Mouse (Mus musculus) forebrain, embryonic 16.5 days (tissue): ENCODE measurements around the gene Ceacam2. TPM values are rescaled to one million over a fixed set of nuclear protein-coding genes. Genes with fewer than 3 reads are reported as not detected.
"Not testable (repeated sequence)": the region's sequence is repeated elsewhere in the genome, so short reads cannot be mapped to it uniquely, and the experiment has no call there.

ENCODE experiments used
- ATAC-seq: fragments of 200-750 bp; cut with Nextera tagmentation; 2 replicates; pipeline ENCODE4 v1.8.0; 2017; ENCODE audit warnings: mild to moderate bottlenecking, moderate library complexity
- H3K27ac ChIP-seq: fragments of 300-500 bp; sonication (generic); 2 replicates; pipeline ENCODE4 v1.5.1; 2014; ENCODE audit warnings: low read length, control low read depth
- H3K27me3 ChIP-seq: fragments of 300-500 bp; sonication (generic); replicated peaks from 2 replicates; pipeline ENCODE4 v1.6.1; 2014; ENCODE audit warnings: low read length; ENCODE audit not compliant: control insufficient read depth, insufficient read depth
- H3K36me3 ChIP-seq: fragments of 300-500 bp; sonication (generic); 2 replicates; pipeline ENCODE4 v1.6.1; 2014; ENCODE audit not compliant: control insufficient read depth, insufficient read depth
- H3K4me1 ChIP-seq: fragments of 300-500 bp; sonication (generic); replicated peaks from 2 replicates; pipeline ENCODE4 v1.6.1; 2014; ENCODE audit warnings: low read length; ENCODE audit not compliant: control insufficient read depth, insufficient read depth
- H3K4me2 ChIP-seq: fragments of 300-500 bp; sonication (generic); 2 replicates; pipeline ENCODE4 v1.6.1; 2014; ENCODE audit warnings: mild to moderate bottlenecking, low read length, control low read depth
- H3K4me3 ChIP-seq: fragments of 300-500 bp; sonication (generic); replicated peaks from 2 replicates; pipeline ENCODE4 v1.5.1; 2014; ENCODE audit warnings: mild to moderate bottlenecking, low read length, control low read depth
- H3K9ac ChIP-seq: fragments of 300-500 bp; sonication (generic); replicated peaks from 2 replicates; pipeline ENCODE4 v1.6.1; 2014; ENCODE audit warnings: low read depth, low read length, control low read depth
- H3K9me3 ChIP-seq: fragments of 300-500 bp; sonication (generic); 2 replicates; pipeline ENCODE4 v1.6.1; 2016; ENCODE audit warnings: low read length; ENCODE audit not compliant: control insufficient read depth
- WGBS: fragments of 180-500 bp; shearing (Covaris S2); extraction: QIAGEN DNeasy Blood & Tissue Kit; methylation state at CpG from one replicate; pipeline ENCODE4 v1.1.7; 2014; 5-methylcytosine and 5-hydroxymethylcytosine counted together
- polyA plus RNA-seq: library from polyadenylated mRNA; unstranded; fragments of >200 nt; fragmentation: Nextera tagmentation; extraction: Ambion mirVana; gene quantifications from 2 replicates; pipeline ENCODE4 v1.2.1, GENCODE M21; 2015

The Ceacam2 gene
- polyA plus RNA-seq, 1 experiment from 2014 or later, result 0.11 TPM

GRCm38 (mm10) chr7:25489382-25489781 lies 50.3 kb downstream of the Ceacam2 start:
- 95% methylated on average over 3 of the region's 3 CpGs for WGBS
- not testable (repeated sequence) for H3K4me2 ChIP-seq, ATAC-seq

GRCm38 (mm10) chr7:25486186-25486585 lies 53.5 kb downstream of the Ceacam2 start:
- 10% methylated on average over 1 of the region's 1 CpGs for WGBS
- Histone ChIP-seq H3K27me3 (no peaks in the 10 kb centered on the region), H3K4me2 (no peak overlapping the region), H3K4me1 (no peaks in the 10 kb centered on the region), H3K4me3 (no peak overlapping the region), H3K36me3 (no peaks in the 10 kb centered on the region), H3K27ac (no peak overlapping the region), H3K9ac (no peak overlapping the region), H3K9me3 (no peaks in the 10 kb centered on the region)
- no peak for ATAC-seq

More at GRCm38 (mm10) chr7:25489382-25489781, 50.3 kb downstream of the Ceacam2 start:
- not testable (repeated sequence) for H3K27me3 ChIP-seq, H3K27ac ChIP-seq, H3K9ac ChIP-seq, H3K36me3 ChIP-seq, H3K4me1 ChIP-seq, H3K9me3 ChIP-seq, H3K4me3 ChIP-seq

GRCm38 (mm10) chr7:25485061-25485460 lies 54.6 kb downstream of the Ceacam2 start:
- Histone ChIP-seq H3K36me3 (no peaks in the 10 kb centered on the region), H3K4me2 (no peak overlapping the region), H3K4me1 (no peaks in the 10 kb centered on the region), H3K27me3 (no peaks in the 10 kb centered on the region), H3K9me3 (no peaks in the 10 kb centered on the region), H3K9ac (no peak overlapping the region), H3K4me3 (no peak overlapping the region), H3K27ac (no peak overlapping the region)
- no peak for ATAC-seq
- WGBS, result 75% methylated on average over 5 of the region's 5 CpGs

- Histone ChIP-seq H3K9ac (no peak overlapping the region), H3K27ac (no peak overlapping the region), H3K4me2 (no peak overlapping the region), H3K36me3 (no peaks in the 10 kb centered on the region), H3K4me1 (no peaks in the 10 kb centered on the region), H3K9me3 (no peaks in the 10 kb centered on the region), H3K27me3 (no peaks in the 10 kb centered on the region), H3K4me3 (no peak overlapping the region)
- ATAC-seq, result no peak
- WGBS, result 83% methylated on average over 8 of the region's 8 CpGs
Observed at GRCm38 (mm10) chr7:25483133-25483735, 56.4 kb downstream of the Ceacam2 start.

- H3K4me3 ChIP-seq, H3K9me3 ChIP-seq, H3K27me3 ChIP-seq, H3K36me3 ChIP-seq, ATAC-seq, H3K27ac ChIP-seq, H3K9ac ChIP-seq, H3K4me1 ChIP-seq, H3K4me2 ChIP-seq: not testable (repeated sequence)
- WGBS, result 64% methylated on average over 8 of the region's 8 CpGs
Observed at GRCm38 (mm10) chr7:25480791-25481190, 58.9 kb downstream of the Ceacam2 start.

GRCm38 (mm10) chr7:25479440-25479839 lies 60.2 kb downstream of the Ceacam2 start:
- H3K4me1 ChIP-seq, result no peaks in the 10 kb centered on the region
- H3K9ac ChIP-seq, result no peak overlapping the region
- H3K4me2 ChIP-seq, result no peak overlapping the region
- 0% methylated on average over 1 of the region's 1 CpGs for WGBS
- no peaks in the 10 kb centered on the region for H3K27me3 ChIP-seq
- ATAC-seq, result no peak
- H3K9me3 ChIP-seq, result no peaks in the 10 kb centered on the region
- no peaks in the 10 kb centered on the region for H3K36me3 ChIP-seq
- H3K27ac ChIP-seq, result no peak overlapping the region
- no peak overlapping the region for H3K4me3 ChIP-seq

- H3K36me3 ChIP-seq, H3K4me1 ChIP-seq, H3K9me3 ChIP-seq, H3K9ac ChIP-seq, H3K27me3 ChIP-seq, H3K4me2 ChIP-seq, ATAC-seq, H3K4me3 ChIP-seq, H3K27ac ChIP-seq: not testable (repeated sequence)
- 77% methylated on average over 2 of the region's 2 CpGs for WGBS
Observed at GRCm38 (mm10) chr7:25477752-25478093, 61.9 kb downstream of the Ceacam2 start.

GRCm38 (mm10) chr7:25477091-25477751 lies 62.4 kb downstream of the Ceacam2 start, which contains the start of gene Ceacam1:
TSS of gene Ceacam1 (minus strand) at chr7:25477603.
- 40% methylated on average over 5 of the region's 5 CpGs for WGBS
- not testable (repeated sequence) for H3K9ac ChIP-seq, H3K27ac ChIP-seq, H3K27me3 ChIP-seq, H3K4me1 ChIP-seq, H3K36me3 ChIP-seq, H3K4me3 ChIP-seq, H3K4me2 ChIP-seq, ATAC-seq, H3K9me3 ChIP-seq

- H3K27me3 ChIP-seq, H3K4me3 ChIP-seq, H3K4me1 ChIP-seq, H3K9me3 ChIP-seq, H3K27ac ChIP-seq, ATAC-seq, H3K36me3 ChIP-seq, H3K9ac ChIP-seq, H3K4me2 ChIP-seq: not testable (repeated sequence)
- WGBS, result 94% methylated on average over 6 of the region's 6 CpGs
Observed at GRCm38 (mm10) chr7:25471821-25472220, 67.8 kb downstream of the Ceacam2 start.
